Mouse (Mus musculus) bone marrow macrophage, adult 2 months (primary cell): Measurements from ENCODE around the gene Platr17. TPM values are rescaled to one million over a fixed set of nuclear protein-coding genes. Genes with fewer than 3 reads are reported as not detected.
A peak's percentile ranks its signal among the peaks of the same experiment; 100 is the strongest.

Source experiments
- H3K27ac ChIP-seq: 2 replicates; pipeline ENCODE4 v1.5.1; 2012; ENCODE audit warnings: low read depth, low read length; ENCODE audit not compliant: insufficient read depth
- H3K4me1 ChIP-seq: 2 replicates; pipeline ENCODE4 v1.6.1; 2012; ENCODE audit warnings: low read length; ENCODE audit not compliant: control insufficient read depth, insufficient read depth
- H3K4me3 ChIP-seq: 2 replicates; pipeline ENCODE4 v1.5.1; 2012; ENCODE audit warnings: mild to moderate bottlenecking, low read length, moderate library complexity; ENCODE audit not compliant: insufficient read depth
- CTCF ChIP-seq: IDR thresholded peaks from 2 replicates; pipeline ENCODE4 v1.5.1; 2012; ENCODE audit warnings: low read depth, mild to moderate bottlenecking, low read length, moderate library complexity
- POLR2A ChIP-seq: IDR thresholded peaks from 2 replicates; pipeline ENCODE4 v1.6.1; 2012; ENCODE audit warnings: mild to moderate bottlenecking, low read depth, low read length, borderline replicate concordance
- polyA plus RNA-seq: library from polyadenylated mRNA; stranded (reverse); fragments of >200 nt; gene quantifications from 2 replicates; pipeline ENCODE4 v1.2.4, GENCODE M21; 2012; ENCODE audit not compliant: missing spikeins, insufficient read depth, insufficient read length

Platr17 gene
- polyA plus RNA-seq, 1 experiment: 3.5 TPM

DNA sequence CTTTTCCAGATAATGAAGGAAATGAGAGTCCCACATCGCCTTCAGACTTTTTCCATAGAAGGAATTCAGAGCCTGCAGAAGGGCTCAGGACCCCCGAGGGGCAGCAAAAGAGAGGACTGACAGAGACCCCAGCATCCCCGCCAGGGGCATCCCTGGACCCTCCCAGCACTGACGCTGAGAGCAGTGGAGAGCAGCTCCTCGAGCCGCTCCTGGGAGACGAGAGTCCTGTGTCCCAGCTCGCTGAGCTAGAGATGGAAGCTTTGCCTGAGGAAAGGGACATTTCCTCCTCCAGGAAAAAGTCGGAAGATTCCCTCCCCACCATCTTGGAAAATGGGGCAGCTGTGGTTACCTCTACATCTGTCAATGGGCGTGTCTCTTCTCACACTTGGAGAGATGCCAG is 8.3 kb downstream of the Platr17 start:
- peaks cover 6% of the 10 kb centered on the region for H3K4me1 ChIP-seq
- H3K4me3 ChIP-seq: no peak overlapping the region
- TF ChIP-seq CTCF: no peak
- no peak overlapping the region for H3K27ac ChIP-seq

DNA sequence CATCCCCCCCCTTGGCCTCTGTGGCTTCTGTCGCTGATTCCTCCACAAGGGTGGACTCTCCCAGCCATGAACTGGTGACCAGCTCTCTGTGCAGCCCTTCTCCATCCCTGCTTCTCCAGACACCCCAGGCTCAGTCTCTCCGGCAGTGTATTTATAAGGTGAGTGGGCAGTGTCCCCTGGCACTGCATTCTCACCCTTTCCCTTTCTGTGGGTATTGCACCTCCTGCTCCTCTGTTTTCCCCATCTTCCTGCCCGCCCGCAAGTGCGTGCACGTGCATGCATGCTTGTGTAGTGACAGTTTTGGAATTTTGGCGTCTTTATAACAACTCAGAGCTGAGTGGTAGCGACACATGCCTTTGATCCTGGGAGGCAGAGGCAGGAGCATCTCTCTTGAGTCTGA is 9.0 kb downstream of the Platr17 start:
- no peak for TF ChIP-seq POLR2A
- no peak for TF ChIP-seq CTCF
- Histone ChIP-seq H3K4me3 (no peak overlapping the region), H3K4me1 (peaks cover 9% of the 10 kb centered on the region), H3K27ac (no peak overlapping the region)

DNA sequence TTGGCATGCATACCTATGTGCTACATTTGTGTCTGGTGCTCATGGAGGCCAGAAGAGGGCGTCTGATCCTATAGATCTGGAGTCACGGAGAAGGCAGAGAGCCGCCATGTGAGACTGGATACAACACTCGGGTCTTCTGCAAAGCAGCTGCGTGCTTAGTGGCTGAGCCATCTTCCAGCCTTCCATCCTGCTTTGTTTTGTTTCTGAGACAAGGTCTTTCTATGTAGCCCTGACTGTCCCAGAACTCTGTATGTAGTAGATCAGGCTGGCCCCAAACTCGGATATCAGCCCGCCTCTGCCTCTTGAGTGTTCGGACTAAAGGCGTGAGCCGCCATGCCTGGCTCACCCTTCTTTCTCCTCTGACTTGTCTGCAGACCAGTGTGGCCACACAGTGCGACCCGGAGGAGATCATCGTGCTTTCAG is 10.0 kb downstream of the Platr17 start:
- TF ChIP-seq POLR2A: no peak
- TF ChIP-seq CTCF: 0 out of 2 replicates have a peak, but pooled peaks have one; percentile 10
- Histone ChIP-seq H3K4me1 (peaks cover 11% of the 10 kb centered on the region), H3K27ac (no peak overlapping the region), H3K4me3 (no peak overlapping the region; the same call in 1 of the 2 replicates)

DNA sequence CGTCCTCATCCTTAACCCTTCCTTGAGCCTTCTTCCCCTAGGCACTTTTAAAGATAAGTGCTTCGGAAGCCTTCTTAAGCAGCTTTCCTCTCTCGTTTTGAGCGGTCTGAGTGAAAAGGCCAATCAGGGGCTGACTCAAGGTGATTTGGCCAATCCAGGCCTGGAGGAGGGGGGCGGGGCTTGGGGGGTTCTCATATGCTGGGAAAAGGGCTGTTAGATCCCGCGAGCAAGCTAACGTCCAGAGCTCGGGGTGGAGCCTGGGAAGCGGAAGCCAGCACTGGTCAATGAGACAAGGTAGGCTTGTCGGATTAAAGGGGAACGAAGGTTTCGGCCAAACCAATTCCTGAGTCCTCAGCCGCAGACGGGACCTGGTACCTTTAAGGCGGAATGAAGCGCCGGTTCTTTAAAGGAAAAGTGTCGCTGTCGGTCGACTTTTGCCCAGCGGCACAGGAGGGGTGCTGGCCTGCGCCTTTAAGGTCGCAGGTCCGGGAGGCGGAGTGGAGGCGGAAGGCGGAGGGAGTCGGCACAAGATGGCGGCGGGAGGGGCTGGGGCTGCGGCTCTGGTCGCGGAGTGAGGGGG is 10.8 kb downstream of the Platr17 start, which contains the start of the genes Tapbp and Zbtb22:
TSS of gene Tapbp (plus strand) at position 229 of the 580 bp plus-strand sequence.
TSS of gene Zbtb22 (plus strand) at position 234 of the 580 bp plus-strand sequence.
- TF ChIP-seq POLR2A (no peak), CTCF (no peak)
- Histone ChIP-seq H3K4me1 (peaks cover 7% of the 10 kb centered on the region), H3K4me3 (peak within 1 kb of the TSS; percentile 75), H3K27ac (peak within 1 kb of the TSS; percentile 28)

DNA sequence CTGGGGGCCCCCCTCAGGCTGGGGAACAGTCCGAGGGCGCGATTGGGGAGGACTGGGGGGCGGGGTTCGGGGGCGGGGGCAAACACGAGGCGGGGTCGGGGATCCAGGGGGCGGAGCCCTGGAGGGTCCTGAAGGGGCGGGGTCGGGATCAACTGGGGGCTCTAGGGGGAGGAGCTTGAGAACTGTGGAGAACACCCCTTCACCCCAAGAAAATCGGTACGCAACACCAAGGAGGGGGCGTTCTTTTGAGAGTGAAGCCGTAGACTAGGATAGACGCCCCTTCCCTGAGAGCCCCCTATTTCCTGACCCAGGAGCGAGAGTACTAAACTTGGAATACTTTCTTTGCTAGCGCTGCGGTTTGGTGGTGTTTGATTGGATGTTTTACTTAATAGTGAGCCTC is 11.4 kb downstream of the Platr17 start:
- peak overlapping the region; percentile 18; the same call in 1 of the 2 replicates for H3K27ac ChIP-seq
- H3K4me1 ChIP-seq: peaks cover 7% of the 10 kb centered on the region
- no peak for TF ChIP-seq POLR2A
- TF ChIP-seq CTCF: no peak
- H3K4me3 ChIP-seq: peak overlapping the region; percentile 75

DNA sequence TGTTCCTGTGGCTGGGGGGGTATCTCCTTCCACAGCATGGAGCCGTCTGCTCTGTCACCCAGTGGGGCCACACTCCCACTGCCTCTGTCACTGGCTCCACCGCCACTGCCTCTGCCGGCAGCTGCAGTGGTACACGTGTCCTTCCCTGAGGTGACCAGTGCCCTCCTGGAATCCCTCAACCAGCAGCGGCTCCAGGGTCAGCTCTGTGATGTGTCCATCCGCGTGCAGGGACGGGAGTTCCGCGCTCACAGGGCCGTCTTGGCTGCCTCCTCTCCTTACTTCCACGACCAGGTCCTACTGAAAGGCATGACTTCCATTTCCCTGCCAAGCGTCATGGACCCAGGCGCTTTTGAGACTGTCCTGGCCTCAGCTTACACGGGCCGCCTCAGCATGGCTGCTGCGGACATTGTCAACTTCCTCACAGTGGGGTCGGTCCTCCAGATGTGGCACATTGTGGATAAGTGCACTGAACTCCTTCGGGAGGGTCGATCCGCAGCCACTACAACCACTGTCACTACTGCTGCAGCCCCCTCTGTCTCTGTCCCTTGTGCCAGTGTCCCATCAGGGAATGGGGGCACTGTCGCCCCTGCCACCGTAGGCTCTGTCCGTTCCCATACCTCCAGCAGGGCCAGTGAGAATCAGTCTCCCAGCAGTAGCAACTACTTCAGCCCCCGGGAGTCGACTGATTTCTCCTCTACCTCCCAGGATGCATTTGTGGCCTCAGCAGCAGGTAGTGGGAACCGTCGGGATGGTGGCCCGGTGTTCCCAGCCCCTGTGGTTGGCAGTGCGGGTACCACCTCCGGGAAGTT is 12.1 kb downstream of the Platr17 start:
- TF ChIP-seq POLR2A: no peak
- no peak for TF ChIP-seq CTCF
- no peak overlapping the region for H3K27ac ChIP-seq
- peaks cover 7% of the 10 kb centered on the region for H3K4me1 ChIP-seq
- peak overlapping the region; percentile 75 for H3K4me3 ChIP-seq

DNA sequence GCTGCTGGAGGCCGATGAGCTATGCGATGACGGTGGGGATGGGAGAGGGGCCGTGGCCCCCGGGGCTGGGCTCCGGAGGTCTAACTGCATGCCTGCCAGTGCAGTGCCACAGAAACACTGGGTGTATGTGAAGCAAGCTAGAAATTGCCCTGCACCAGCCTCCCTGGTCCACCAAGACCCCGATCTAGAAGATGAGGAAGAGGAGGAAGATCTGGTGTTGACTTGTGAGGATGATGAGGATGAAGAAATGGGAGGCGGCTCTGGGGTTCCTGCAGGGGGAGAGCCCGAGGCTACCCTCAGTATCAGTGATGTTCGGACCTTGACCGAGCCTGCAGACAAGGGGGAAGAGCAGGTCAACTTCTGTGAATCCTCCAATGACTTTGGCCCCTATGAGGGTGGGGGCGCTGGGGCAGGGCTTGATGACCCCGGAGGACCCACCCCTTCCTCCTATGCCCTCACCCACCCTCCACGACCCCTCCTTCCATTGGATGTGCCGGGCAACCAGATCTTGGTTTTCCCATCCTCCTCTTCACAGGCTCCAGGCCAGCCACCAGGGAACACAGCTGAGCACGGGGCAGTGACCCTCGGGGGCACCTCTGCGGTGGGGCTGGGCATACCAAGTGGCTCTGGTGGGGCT is 12.8 kb downstream of the Platr17 start:
- peaks cover 7% of the 10 kb centered on the region for H3K4me1 ChIP-seq
- H3K27ac ChIP-seq: no peak overlapping the region
- H3K4me3 ChIP-seq: no peak overlapping the region
- TF ChIP-seq CTCF (no peak), POLR2A (no peak)

DNA sequence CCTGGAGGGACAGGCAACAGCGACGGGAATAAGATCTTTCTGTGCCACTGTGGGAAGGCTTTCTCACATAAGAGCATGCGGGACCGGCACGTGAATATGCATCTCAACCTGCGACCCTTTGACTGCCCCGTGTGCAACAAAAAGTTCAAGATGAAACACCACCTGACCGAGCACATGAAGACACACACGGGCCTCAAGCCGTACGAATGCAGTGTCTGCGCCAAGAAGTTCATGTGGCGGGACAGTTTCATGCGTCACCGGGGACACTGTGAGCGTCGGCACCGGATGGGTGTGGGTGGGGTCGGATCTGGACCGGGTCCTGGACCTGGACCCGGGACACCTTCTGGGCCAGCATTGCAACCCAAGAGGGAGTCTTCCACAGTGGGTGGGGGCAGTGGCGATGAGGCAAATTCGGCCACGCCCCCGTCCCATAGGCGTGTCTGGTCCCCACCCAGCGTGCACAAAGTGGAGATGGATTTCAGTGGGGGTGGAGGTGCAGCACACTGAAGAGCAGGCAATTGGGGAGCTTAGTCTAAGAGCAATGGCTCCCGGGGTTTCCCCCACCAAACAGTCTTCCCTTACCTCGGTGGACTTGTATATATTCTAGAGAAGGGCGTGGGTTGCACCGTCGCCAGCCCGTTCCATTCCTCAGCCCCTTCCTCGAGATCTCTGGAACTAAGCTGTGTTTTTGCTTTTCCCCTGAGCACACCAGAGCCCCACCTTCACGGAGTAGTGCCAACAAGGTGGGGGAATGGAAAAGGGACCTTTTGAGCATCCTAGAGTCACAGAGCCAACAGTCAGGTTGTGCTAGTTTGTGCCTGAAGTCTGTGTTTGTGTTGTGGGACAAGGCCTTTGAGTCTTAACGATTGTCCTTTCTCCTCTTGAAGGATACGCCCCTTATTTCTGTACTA is 13.6 kb downstream of the Platr17 start:
- peak overlapping the region; percentile 70 for H3K27ac ChIP-seq
- H3K4me1 ChIP-seq: peaks cover 7% of the 10 kb centered on the region
- H3K4me3 ChIP-seq: peak overlapping the region; percentile 77
- TF ChIP-seq POLR2A (no peak), CTCF (no peak)
